Mouse (Mus musculus) adrenal gland (tissue): ENCODE results near the gene Tor3a.

ENCODE experiments used
- intact Hi-C: fragments of 180-260 bp; cut with DNase I; formaldehyde crosslinking; loops from one replicate; pipeline ENCODE4 v1.15.1; 2025
- long read RNA-seq, 2 experiments: library from polyadenylated mRNA; unstranded; transcript quantifications; one replicate each; pipeline ENCODE4 v2.0.0; 2020; ENCODE audit warnings: borderline replicate concordance in 1 of 2; ENCODE audit not compliant: insufficient replicate concordance in 1 of 2

Tor3a gene
- long read RNA-seq, experiment 1, transcript Tor3a-201 (6 exons, 3,285 nt), result major isoform, 24 of 27 reads
- long read RNA-seq, experiment 1, partial matches to known transcripts, result 1 of 27 reads
- long read RNA-seq, experiment 1, other reads (novel, unspliced or antisense), result 2 of 27 reads
- long read RNA-seq, experiment 2, transcript Tor3a-201 (6 exons, 3,285 nt), result major isoform, 30 of 36 reads
- long read RNA-seq, experiment 2, partial matches to known transcripts, result 2 of 36 reads
- long read RNA-seq, experiment 2, other reads (novel, unspliced or antisense), result 4 of 36 reads

- intact Hi-C loops, result no loop called here
Observed at GRCm38 (mm10) chr1:156674195-156675000, at the start of gene Tor3a. TSS of gene Tor3a (minus strand) at chr1:156674356.

- intact Hi-C loops, result no loop called here
Observed at GRCm38 (mm10) chr1:156722089-156722488, 47.9 kb upstream of the Tor3a start.

GRCm38 (mm10) chr1:156720046-156720445 is 45.9 kb upstream of the Tor3a start:
- intact Hi-C loops, result no loop called here

GRCm38 (mm10) chr1:156718950-156719805 is 45.0 kb upstream of the Tor3a start, which contains the start of gene Fam20b:
TSS of gene Fam20b (minus strand) at chr1:156719086.
- intact Hi-C loops, result no loop called here

- intact Hi-C loops, result no loop called here
Observed at GRCm38 (mm10) chr1:156718286-156718949, 44.3 kb upstream of the Tor3a start.

- intact Hi-C loops, result no loop called here
Observed at GRCm38 (mm10) chr1:156717751-156718285, 43.7 kb upstream of the Tor3a start.

GRCm38 (mm10) chr1:156716681-156717080 is 42.5 kb upstream of the Tor3a start:
- intact Hi-C loops, result no loop called here

GRCm38 (mm10) chr1:156710472-156711098 is 36.4 kb upstream of the Tor3a start:
- intact Hi-C loops, result no loop called here

GRCm38 (mm10) chr1:156708672-156709071 is 34.5 kb upstream of the Tor3a start:
- intact Hi-C loops, result no loop called here

- intact Hi-C loops, result no loop called here
Observed at GRCm38 (mm10) chr1:156705696-156706285, 31.6 kb upstream of the Tor3a start.

GRCm38 (mm10) chr1:156703444-156703843 is 29.3 kb upstream of the Tor3a start:
- intact Hi-C loops, result no loop called here

- intact Hi-C loops, result no loop called here
Observed at GRCm38 (mm10) chr1:156702151-156702550, 28.0 kb upstream of the Tor3a start.

GRCm38 (mm10) chr1:156686025-156686661 is 12.0 kb upstream of the Tor3a start:
- intact Hi-C loops, result no loop called here

- intact Hi-C loops, result no loop called here
Observed at GRCm38 (mm10) chr1:156679599-156679998, 5.4 kb upstream of the Tor3a start.

GRCm38 (mm10) chr1:156677230-156677629 is 3.1 kb upstream of the Tor3a start:
- intact Hi-C loops, result no loop called here

GRCm38 (mm10) chr1:156676596-156676995 is 2.4 kb upstream of the Tor3a start:
- intact Hi-C loops, result no loop called here

GRCm38 (mm10) chr1:156676171-156676570 is 2.0 kb upstream of the Tor3a start:
- intact Hi-C loops, result no loop called here

- intact Hi-C loops, result no loop called here
Observed at GRCm38 (mm10) chr1:156673476-156674194, 521 bp downstream of the Tor3a start.
